Mouse (Mus musculus) limb, embryonic 11.5 days (tissue): Measurements from ENCODE around the gene Zscan2. TPM values are rescaled to one million over a fixed set of nuclear protein-coding genes. Genes with fewer than 3 reads are reported as not detected.

Source experiments
- ATAC-seq: fragments of 200-750 bp; cut with Nextera tagmentation; 2 replicates; pipeline ENCODE4 v1.8.0; 2017; ENCODE audit warnings: low read depth; ENCODE audit not compliant: insufficient number of reproducible peaks, low FRiP score, low TSS enrichment
- DNase-seq: peaks from one replicate; pipeline ENCODE4 v3.0.0-alpha.2; 2015; ENCODE audit warnings: low spot score
- H3K27ac ChIP-seq: fragments of 300-500 bp; sonication (generic); replicated peaks from 2 replicates; pipeline ENCODE4 v1.5.1; 2014; ENCODE audit warnings: low read depth, mild to moderate bottlenecking, low read length
- H3K27me3 ChIP-seq: fragments of 300-500 bp; sonication (generic); 2 replicates; pipeline ENCODE4 v1.6.1; 2014; ENCODE audit warnings: mild to moderate bottlenecking, low read length, mixed read lengths; ENCODE audit not compliant: control insufficient read depth, insufficient read depth
- H3K36me3 ChIP-seq: fragments of 300-500 bp; sonication (generic); 2 replicates; pipeline ENCODE4 v1.6.1; 2014; ENCODE audit warnings: mild to moderate bottlenecking, low read length, moderate library complexity, mixed read lengths; ENCODE audit not compliant: control insufficient read depth, insufficient read depth
- H3K4me1 ChIP-seq: fragments of 300-500 bp; sonication (generic); 2 replicates; pipeline ENCODE4 v1.6.1; 2014; ENCODE audit warnings: low read length, mixed read lengths; ENCODE audit not compliant: control insufficient read depth, insufficient read depth
- H3K4me2 ChIP-seq: fragments of 300-500 bp; sonication (generic); 2 replicates; pipeline ENCODE4 v1.6.1; 2014; ENCODE audit warnings: low read depth, mild to moderate bottlenecking, moderate library complexity; ENCODE audit not compliant: severe bottlenecking
- H3K4me3 ChIP-seq: fragments of 300-500 bp; sonication (generic); 2 replicates; pipeline ENCODE4 v1.5.1; 2014; ENCODE audit warnings: low read depth, low read length
- H3K9ac ChIP-seq: fragments of 300-500 bp; sonication (generic); 2 replicates; pipeline ENCODE4 v1.6.1; 2014; ENCODE audit warnings: mild to moderate bottlenecking, low read length
- H3K9me3 ChIP-seq: fragments of 300-500 bp; sonication (generic); 2 replicates; pipeline ENCODE4 v1.6.1; 2016; ENCODE audit warnings: low read length; ENCODE audit not compliant: control insufficient read depth
- WGBS: fragments of 180-500 bp; shearing (Covaris S2); extraction: QIAGEN DNeasy Blood & Tissue Kit; methylation state at CpG from one replicate; pipeline ENCODE4 v1.1.7; 2014; 5-methylcytosine and 5-hydroxymethylcytosine counted together
- polyA plus RNA-seq: library from polyadenylated mRNA; unstranded; fragments of >200 nt; fragmentation: Nextera tagmentation; extraction: Ambion mirVana; gene quantifications from 2 replicates; pipeline ENCODE4 v1.2.1, GENCODE M21; 2014

Zscan2 gene
- polyA plus RNA-seq, 1 experiment from 2014 or later, result 5.4 TPM

GRCm38 (mm10) chr7:80894815-80895519, 34.2 kb downstream of the Zscan2 start:
- Histone ChIP-seq H3K4me2 (no peak overlapping the region), H3K36me3 (peaks cover 26% of the 10 kb centered on the region), H3K9ac (no peak overlapping the region), H3K4me3 (no peak overlapping the region), H3K27me3 (no peaks in the 10 kb centered on the region), H3K27ac (no peak overlapping the region), H3K9me3 (no peaks in the 10 kb centered on the region), H3K4me1 (no peaks in the 10 kb centered on the region)
- WGBS, result 97% methylated on average over 14 of the region's 14 CpGs
- DNase-seq (no peak), ATAC-seq (no peak)

GRCm38 (mm10) chr7:80897134-80897533, 36.4 kb downstream of the Zscan2 start:
- DNase-seq (no peak), ATAC-seq (no peak)
- no peaks in the 10 kb centered on the region for H3K27me3 ChIP-seq
- no peak overlapping the region for H3K4me3 ChIP-seq
- H3K4me1 ChIP-seq, result no peaks in the 10 kb centered on the region
- H3K27ac ChIP-seq, result no peak overlapping the region
- H3K4me2 ChIP-seq, result no peak overlapping the region
- H3K9me3 ChIP-seq, result no peaks in the 10 kb centered on the region
- peaks cover 24% of the 10 kb centered on the region for H3K36me3 ChIP-seq
- no peak overlapping the region for H3K9ac ChIP-seq
- WGBS, result 88% methylated on average over 7 of the region's 7 CpGs

- Histone ChIP-seq H3K36me3 (peaks cover 20% of the 10 kb centered on the region), H3K27me3 (no peaks in the 10 kb centered on the region), H3K4me3 (no peak overlapping the region), H3K9ac (no peak overlapping the region), H3K4me2 (no peak overlapping the region), H3K27ac (no peak overlapping the region), H3K4me1 (no peaks in the 10 kb centered on the region), H3K9me3 (no peaks in the 10 kb centered on the region)
- ATAC-seq (no peak), DNase-seq (no peak)
- WGBS, result 91% methylated on average over 4 of the region's 4 CpGs
These were observed 37.0 kb downstream of the Zscan2 start for GRCm38 (mm10) chr7:80897721-80898120.

GRCm38 (mm10) chr7:80900944-80901501, 40.3 kb downstream of the Zscan2 start, which contains the start of gene Wdr73:
Gene Wdr73 (minus strand): TSS chr7:80901269.
- ATAC-seq, result peak; percentile 84
- DNase-seq, result peak; percentile 94
- H3K4me3 ChIP-seq, result peak within 1 kb of the TSS; percentile 79
- peak within 1 kb of the TSS; percentile 74 for H3K9ac ChIP-seq
- H3K4me2 ChIP-seq, result peak within 1 kb of the TSS; percentile 80
- H3K36me3 ChIP-seq, result peaks cover 11% of the 10 kb centered on the region; the same call in 1 of the 2 replicates
- H3K4me1 ChIP-seq, result peaks cover 3% of the 10 kb centered on the region; the same call in 1 of the 2 replicates
- H3K27ac ChIP-seq, result no peak within 1 kb of the TSS
- H3K9me3 ChIP-seq, result no peaks in the 10 kb centered on the region
- WGBS, result under 1% methylated on average over 36 of the region's 36 CpGs
- no peaks in the 10 kb centered on the region for H3K27me3 ChIP-seq

- H3K4me3 ChIP-seq, result peak overlapping the region; percentile 79
- no peaks in the 10 kb centered on the region for H3K9me3 ChIP-seq
- H3K27ac ChIP-seq, result no peak overlapping the region
- H3K4me1 ChIP-seq, result peaks cover 3% of the 10 kb centered on the region; the same call in 1 of the 2 replicates
- H3K9ac ChIP-seq, result peak overlapping the region; percentile 58
- peak overlapping the region; percentile 80 for H3K4me2 ChIP-seq
- 37% methylated on average over 15 of the region's 15 CpGs for WGBS
- no peak for DNase-seq
- no peak for ATAC-seq
- H3K36me3 ChIP-seq, result peaks cover 11% of the 10 kb centered on the region; the same call in 1 of the 2 replicates
- no peaks in the 10 kb centered on the region for H3K27me3 ChIP-seq
These were observed 41.0 kb downstream of the Zscan2 start for GRCm38 (mm10) chr7:80901541-80902274.

- Histone ChIP-seq H3K4me1 (peaks cover 3% of the 10 kb centered on the region; the same call in 1 of the 2 replicates), H3K4me2 (peak overlapping the region; percentile 84; the same call in 1 of the 2 replicates), H3K9me3 (no peaks in the 10 kb centered on the region), H3K9ac (no peak overlapping the region), H3K27me3 (no peaks in the 10 kb centered on the region), H3K27ac (no peak overlapping the region), H3K4me3 (no peak overlapping the region), H3K36me3 (0 out of 2 replicates have a peak, but pooled peaks cover 3% of the 10 kb centered on the region)
- ATAC-seq (no peak), DNase-seq (no peak)
- WGBS, result 90% methylated on average over 11 of the region's 11 CpGs
These were observed 43.1 kb downstream of the Zscan2 start for GRCm38 (mm10) chr7:80903625-80904422.

GRCm38 (mm10) chr7:80904921-80905515, 44.3 kb downstream of the Zscan2 start, which contains the start of gene Nmb:
Gene Nmb (minus strand): TSS chr7:80905076.
- peak; percentile 46; the same call in 1 of the 2 replicates for ATAC-seq
- peak within 1 kb of the TSS; percentile 44 for H3K4me3 ChIP-seq
- peak; percentile 82 for DNase-seq
- 0 out of 2 replicates have a peak, but pooled peaks cover 3% of the 10 kb centered on the region for H3K36me3 ChIP-seq
- H3K9me3 ChIP-seq, result no peaks in the 10 kb centered on the region
- H3K9ac ChIP-seq, result peak within 1 kb of the TSS; percentile 74
- WGBS, result 3% methylated on average over 19 of the region's 19 CpGs
- H3K4me2 ChIP-seq, result peak within 1 kb of the TSS; percentile 84
- peaks cover 3% of the 10 kb centered on the region; the same call in 1 of the 2 replicates for H3K4me1 ChIP-seq
- no peak within 1 kb of the TSS for H3K27ac ChIP-seq
- H3K27me3 ChIP-seq, result no peaks in the 10 kb centered on the region
